Mouse (Mus musculus): Measurements from ENCODE around the gene Ccnyl1.
A peak's percentile ranks its signal among the peaks of the same experiment; 100 is the strongest.

DNA sequence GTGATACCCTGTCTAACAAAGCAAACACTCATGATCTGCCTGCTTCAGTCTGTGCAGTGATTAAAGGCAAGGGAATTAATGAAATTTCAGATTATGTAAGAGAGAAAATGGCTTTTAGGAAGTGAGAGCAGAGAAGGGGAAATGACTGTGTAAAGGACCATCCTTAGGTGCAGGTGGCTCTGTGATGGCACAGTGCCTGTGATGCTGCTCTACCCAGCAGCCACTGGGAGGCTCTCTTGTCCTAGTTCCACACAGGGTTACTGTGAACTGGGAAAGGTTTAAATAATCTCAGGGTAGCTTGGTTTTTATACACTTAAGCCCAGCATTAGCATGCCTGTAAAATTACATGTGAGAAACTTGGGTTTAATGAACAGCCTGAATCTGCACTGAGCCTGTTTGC lies 27.2 kb downstream of the Ccnyl1 start:
- TF ChIP-seq CTCF (conservative IDR thresholded peaks at IDR 0.05; ENCODE audit: insufficient read depth, insufficient read length, low read depth, low read length), result peak; percentile 89
- TF ChIP-seq POLR2A (IDR thresholded peaks at IDR 0.05; ENCODE audit: low read depth, low read length), result no peak

Measured in kidney, adult 2 months (tissue).